Mouse (Mus musculus): ENCODE results near the gene Ccdc184.

Ccdc184 gene

DNA sequence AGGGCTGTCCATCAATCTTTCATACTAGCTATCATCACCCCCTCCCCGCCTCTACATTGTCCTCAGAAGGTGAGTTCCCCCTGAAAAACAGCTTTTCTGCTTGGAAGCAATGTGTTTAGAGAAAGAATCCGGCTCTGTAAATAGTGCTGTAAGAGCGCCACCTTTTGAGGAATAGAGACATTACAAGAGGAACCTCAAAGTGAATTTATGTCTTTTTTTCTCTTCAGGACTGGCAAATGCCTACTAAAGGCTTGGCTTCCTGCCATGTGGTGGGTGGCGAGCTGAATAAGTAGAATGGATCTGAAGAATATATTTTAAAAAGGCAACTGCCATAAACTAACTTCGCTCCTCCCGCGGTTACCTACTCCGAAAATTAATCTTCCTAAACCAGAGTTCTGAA, 6.9 kb downstream of the Ccdc184 start:
- ChIA-PET CTCF (interaction anchor here (0.5 to 1.5 kb wide), 15 partner anchors 8 to 323 kb away, joined by 3 to 4 read pairs (median 3); no protein-coding TSS in a partner anchor), POLR2A (interaction anchor here in 1 of 4 experiments (0.6 to 0.9 kb wide), 2 partner anchors 31 to 90 kb away, joined by 3 to 4 read pairs; no protein-coding TSS in a partner anchor)

DNA sequence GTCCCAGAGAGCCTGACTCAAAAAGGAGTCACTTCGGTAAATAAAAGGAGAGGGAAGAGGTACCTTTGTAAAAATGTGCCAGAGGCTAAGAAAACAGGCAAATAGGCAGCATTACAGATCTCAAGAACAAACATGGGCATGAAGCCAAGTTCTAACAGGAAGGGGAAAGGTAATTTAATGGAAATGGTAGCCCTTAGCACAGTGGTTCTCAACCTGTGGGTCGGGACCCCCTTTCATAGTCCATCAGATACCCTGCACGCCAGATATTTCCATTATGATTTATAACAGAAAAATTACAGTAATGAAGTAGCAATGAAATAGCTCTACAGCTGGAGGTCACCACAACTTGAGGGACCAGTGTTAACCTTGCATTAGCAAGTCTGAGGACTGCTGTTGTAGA, 10.4 kb downstream of the Ccdc184 start:
- POLR2A ChIA-PET: interaction anchor here in 2 of 4 experiments (0.5 to 1.0 kb wide), 2 partner anchors 22 to 539 kb away, joined by 3 read pairs; no protein-coding TSS in a partner anchor
- CTCF ChIA-PET: interaction anchor here in 1 of 4 experiments (0.6 kb wide), 1 partner anchor 81 kb away, joined by 3 read pairs; no protein-coding TSS in a partner anchor

DNA sequence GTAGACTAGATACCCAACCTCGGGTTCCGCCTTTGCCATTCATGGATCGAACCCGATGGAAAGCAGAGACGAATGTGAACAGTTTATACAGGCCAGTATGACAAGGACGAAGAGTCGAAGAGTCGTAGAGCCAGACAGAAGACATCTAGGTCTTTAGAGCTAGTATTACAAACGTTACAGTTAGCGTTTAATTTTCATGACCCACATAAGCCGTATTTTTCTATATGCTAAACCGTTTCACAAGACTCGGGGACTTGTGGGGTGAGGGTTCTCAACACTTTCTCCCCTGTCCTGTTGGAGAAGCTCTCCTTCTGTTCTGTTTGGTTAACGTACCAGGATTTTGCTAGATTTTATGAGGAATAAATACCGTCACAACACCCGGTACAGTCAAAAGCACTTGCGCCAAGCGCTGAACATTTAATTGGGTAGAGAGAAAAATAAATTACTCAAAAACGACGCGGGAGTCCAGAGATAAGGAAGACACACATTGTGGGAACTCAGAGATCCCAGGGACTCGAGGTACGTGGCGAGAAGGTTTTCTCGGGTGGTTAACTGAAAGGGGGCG, 13.7 kb downstream of the Ccdc184 start:
- ChIA-PET CTCF (interaction anchor here (0.5 to 3.1 kb wide), 24 partner anchors 9 to 1319 kb away, joined by 3 to 35 read pairs (median 4); partner anchors contain the start of gene Tmem106c (in 1 of the 4)), POLR2A (interaction anchor here in 3 of 4 experiments (0.7 to 1.5 kb wide), 16 partner anchors 9 to 1543 kb away, joined by 3 to 7 read pairs (median 3); partner anchors contain the start of genes Ccdc184 (in 1 of the 3), Pfkm (in 1 of the 3) and Senp1 (in 1 of the 3))

DNA sequence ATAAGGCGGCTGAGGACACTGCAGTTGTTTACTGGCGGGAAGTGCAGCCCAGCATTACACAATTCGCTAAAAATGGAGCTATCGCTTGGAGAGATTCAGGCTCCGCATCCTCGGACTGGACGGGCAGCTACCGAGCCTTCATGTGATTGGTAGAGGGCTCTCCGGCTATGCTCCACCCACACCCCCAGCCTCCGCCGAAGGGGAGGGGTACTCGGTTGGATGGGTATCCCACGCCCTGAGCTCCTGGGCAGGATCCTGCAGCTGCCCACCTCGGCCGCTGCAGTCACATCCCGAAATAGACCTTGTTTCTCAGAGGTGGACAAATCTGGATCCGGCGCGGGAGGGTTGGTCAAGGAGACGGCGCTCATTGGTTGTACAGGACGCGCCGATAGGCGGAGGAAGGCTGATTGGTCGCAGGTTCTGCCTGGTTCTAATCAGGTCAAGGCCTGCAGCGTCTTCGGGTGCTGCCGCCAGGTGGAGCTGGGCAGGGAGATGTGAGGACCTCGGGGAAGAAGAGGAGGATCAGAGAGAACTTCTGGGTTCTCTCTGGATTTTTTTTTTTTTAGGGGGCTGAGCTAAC, 14.3 kb downstream of the Ccdc184 start:
- ChIA-PET POLR2A (interaction anchor here in 3 of 4 experiments (0.7 to 1.5 kb wide), 18 partner anchors 9 to 1543 kb away, joined by 3 to 7 read pairs (median 3); partner anchors contain the start of genes Ccdc184 (in 1 of the 3), Pfkm (in 1 of the 3) and Senp1 (in 1 of the 3)), CTCF (interaction anchor here (0.5 to 3.1 kb wide), 34 partner anchors 8 to 1318 kb away, joined by 3 to 35 read pairs (median 4); partner anchors contain the start of gene Tmem106c (in 1 of the 4))

DNA sequence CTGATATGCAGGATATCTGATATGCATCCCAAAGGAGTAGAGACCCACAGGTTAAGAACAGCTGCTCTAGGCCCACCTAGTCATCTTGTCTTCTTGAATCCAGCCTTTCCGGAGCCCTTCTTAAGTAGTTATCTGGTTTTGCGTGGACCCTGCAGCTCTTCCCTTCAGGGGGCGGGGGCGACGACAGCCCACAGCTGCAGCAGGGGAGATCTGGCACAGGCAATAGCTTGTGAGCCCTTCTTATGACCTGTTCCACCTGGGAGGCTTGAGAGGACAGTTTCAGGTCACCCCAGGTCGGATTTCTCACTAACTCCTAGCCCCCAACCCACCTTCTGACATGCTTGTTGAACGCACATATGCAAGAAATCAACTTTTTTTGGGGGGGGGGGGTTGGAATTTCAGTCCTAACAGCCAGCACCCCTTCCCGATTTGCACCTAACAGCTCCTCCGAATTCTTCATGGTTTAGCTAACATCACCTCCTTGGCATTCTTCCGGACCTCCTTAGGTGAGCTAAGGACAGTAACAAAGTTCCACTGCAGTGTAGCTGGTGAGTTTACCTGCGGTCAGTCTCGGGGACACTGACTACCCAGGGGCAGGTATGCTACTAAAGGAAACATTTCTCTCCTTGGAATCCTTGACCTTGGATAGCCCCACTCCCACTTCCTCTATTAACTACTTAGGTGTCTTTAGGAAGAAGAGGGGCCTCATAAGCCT, 15.1 kb downstream of the Ccdc184 start:
- POLR2A ChIA-PET: interaction anchor here in 2 of 4 experiments (0.8 to 1.5 kb wide), 15 partner anchors 9 to 1544 kb away, joined by 3 to 5 read pairs (median 3); partner anchors contain the start of genes Olfr288 (in 1 of the 2) and Senp1 (in 1 of the 2)
- CTCF ChIA-PET: interaction anchor here (0.5 to 3.1 kb wide), 30 partner anchors 8 to 1267 kb away, joined by 3 to 35 read pairs (median 4); partner anchors contain the start of gene Tmem106c (in 1 of the 4)

DNA sequence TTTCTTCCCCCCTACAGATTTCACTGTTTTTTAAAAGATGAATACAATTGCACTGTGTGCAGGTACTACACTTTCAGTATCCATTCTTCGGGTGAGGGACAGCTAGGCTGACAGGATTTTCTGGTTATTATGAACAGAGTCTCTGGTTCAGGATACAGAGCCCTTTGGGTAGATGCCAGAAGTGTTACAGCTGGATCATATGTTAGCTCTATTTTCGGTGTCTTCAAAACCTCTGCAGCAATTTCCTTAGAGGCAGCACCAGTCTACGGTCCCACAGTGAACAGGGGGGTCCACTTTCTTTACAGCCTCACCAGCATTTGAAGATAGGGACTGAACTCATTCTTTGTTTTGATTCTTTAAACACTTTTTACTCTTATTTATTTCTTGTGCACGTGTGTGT, 17.5 kb downstream of the Ccdc184 start:
- ChIA-PET POLR2A (no interaction called here), CTCF (no interaction called here)

GRCm38 (mm10) chr15:98195442-98195841, 28.5 kb downstream of the Ccdc184 start, which contains the start of gene Olfr288:
Gene Olfr288, minus strand, starts transcription at chr15:98195542.
- ChIA-PET POLR2A (interaction anchor here in 1 of 4 experiments (1.0 kb wide), 1 partner anchor 13 kb away, joined by 3 read pairs; no protein-coding TSS in a partner anchor), CTCF (interaction anchor here in 2 of 4 experiments (0.5 to 0.7 kb wide), 2 partner anchors 14 to 318 kb away, joined by 3 read pairs; no protein-coding TSS in a partner anchor)

DNA sequence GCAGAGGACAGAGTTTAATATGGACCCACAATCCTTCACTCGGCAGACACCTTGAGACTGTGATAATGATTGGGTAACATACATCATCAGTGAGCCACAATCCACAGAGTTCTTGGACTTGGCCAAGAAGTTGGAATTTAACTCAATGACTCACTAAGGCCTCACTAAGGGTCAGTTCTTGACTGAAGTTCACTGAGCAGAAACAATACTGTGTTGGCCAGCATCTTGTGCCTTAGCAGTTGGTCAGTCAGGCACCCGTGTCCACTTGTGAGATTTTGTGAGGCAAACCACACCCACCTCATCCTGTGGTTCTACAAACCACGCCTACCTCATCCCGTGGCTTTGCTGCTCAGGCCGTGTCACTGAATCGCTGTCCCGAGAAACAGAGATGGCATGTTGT, 42.7 kb downstream of the Ccdc184 start:
- ChIA-PET POLR2A (no interaction called here), CTCF (no interaction called here)

DNA sequence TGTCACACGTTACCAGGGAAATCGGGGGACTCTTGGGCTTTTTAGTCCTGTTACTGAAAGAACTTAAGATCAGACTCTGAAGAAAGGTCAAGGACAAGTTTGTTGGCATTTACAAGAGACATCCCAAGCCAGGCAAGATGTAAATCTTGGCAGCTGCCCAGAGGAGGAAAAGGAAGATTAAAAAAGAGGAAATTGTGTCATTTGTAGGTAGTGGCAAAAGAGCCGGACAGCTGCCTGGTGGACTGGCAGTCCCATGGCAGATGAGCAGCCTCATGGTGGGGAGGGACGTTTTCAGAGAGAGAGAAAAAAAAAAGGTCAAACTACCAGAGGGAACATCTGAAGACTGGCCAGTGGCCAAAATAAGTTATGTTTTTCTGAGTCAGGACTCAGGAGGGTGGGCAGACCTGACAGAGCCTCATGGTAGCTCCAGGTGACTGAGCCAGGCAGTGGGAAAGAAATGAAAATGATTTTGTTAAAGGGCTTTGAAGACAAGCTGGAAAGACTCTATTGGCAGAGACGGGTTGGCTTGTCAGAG, 46.4 kb downstream of the Ccdc184 start:
- POLR2A ChIA-PET: interaction anchor here in 3 of 4 experiments (0.7 to 1.4 kb wide), 4 partner anchors 9 to 356 kb away, joined by 3 to 4 read pairs (median 3); no protein-coding TSS in a partner anchor
- CTCF ChIA-PET: interaction anchor here in 2 of 4 experiments (0.6 kb wide), 2 partner anchors 262 to 265 kb away, joined by 3 to 4 read pairs; no protein-coding TSS in a partner anchor

GRCm38 (mm10) chr15:98214130-98214529, 47.2 kb downstream of the Ccdc184 start:
- POLR2A ChIA-PET: interaction anchor here in 3 of 4 experiments (0.5 to 1.4 kb wide), 6 partner anchors 11 to 357 kb away, joined by 3 to 4 read pairs (median 4); no protein-coding TSS in a partner anchor
- CTCF ChIA-PET: interaction anchor here in 3 of 4 experiments (0.6 to 0.7 kb wide), 5 partner anchors 121 to 547 kb away, joined by 3 to 6 read pairs (median 3); partner anchors contain the start of gene Senp1 (in 1 of the 3)

All from embryonic stem cell, embryonic (primary cell).